ENCODE assay signal across 19 mouse cellular contexts in the genomic region with DNA sequence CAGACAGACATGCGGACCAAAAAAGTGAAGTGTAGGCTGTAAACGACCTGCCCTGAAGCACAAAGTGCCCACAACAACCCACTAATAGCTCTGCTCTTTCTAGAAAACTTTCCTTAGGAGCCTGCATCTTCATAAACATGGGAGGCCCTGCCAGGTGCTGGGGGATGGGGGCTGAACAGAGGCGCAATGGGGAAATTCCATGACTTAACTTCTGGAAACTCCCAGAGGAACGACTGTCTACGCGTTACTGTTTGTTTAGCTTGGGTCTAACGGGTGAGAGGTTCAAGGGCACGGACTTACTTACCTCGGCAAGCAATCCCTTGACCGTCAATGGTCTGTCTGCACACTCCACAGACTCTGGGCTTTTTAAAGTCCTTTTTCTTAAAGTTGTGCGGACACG. TPM values are rescaled to one million over a fixed set of nuclear protein-coding genes. Genes with fewer than 3 reads are reported as not detected.
DNase-seq lines count a peak whose midpoint lies in the region; ATAC-seq lines count a peak whose summit lies in the region.
"Had no signal": no experiment of that assay in that cellular context is flagged by ENCODE, and none has a peak within 500 bp of the region (broad histone marks: within the 10 kb centered on the region; RNA-seq: fewer than 3 reads in every experiment).

No protein-coding gene starts in this region.

- H3K4me2 ChIP-seq in lung, embryonic 15.5 days, result no peak overlapping the region
- no peak overlapping the region for H3K4me2 ChIP-seq in intestine, embryonic 15.5 days (replicated peaks)
- H3K4me2 ChIP-seq: embryonic facial prominence, embryonic 12.5 days had no signal

- no peaks in the 10 kb centered on the region for H3K27me3 ChIP-seq in lung, embryonic 15.5 days
- no peaks in the 10 kb centered on the region for H3K27me3 ChIP-seq in intestine, embryonic 15.5 days (replicated peaks)
- H3K27me3 ChIP-seq: embryonic facial prominence, embryonic 12.5 days had no signal

- 32% methylated on average over 12 of the region's 12 CpGs for WGBS in lung, embryonic 15.5 days
- 23% methylated on average over 12 of the region's 12 CpGs for WGBS in intestine, embryonic 15.5 days

- H3K4me1 ChIP-seq in lung, embryonic 15.5 days, result peaks cover 36% of the 10 kb centered on the region
- peaks cover 24% of the 10 kb centered on the region for H3K4me1 ChIP-seq in intestine, embryonic 15.5 days (replicated peaks)

- H3K4me3 ChIP-seq in lung, embryonic 15.5 days, result no peak overlapping the region
- no peak overlapping the region for H3K4me3 ChIP-seq in intestine, embryonic 15.5 days (replicated peaks)
- H3K4me3 ChIP-seq: embryonic facial prominence, embryonic 12.5 days; gastrocnemius, adult 2 months; hindbrain, embryonic 10.5 days; myocyte had no signal

- no peak overlapping the region for H3K9ac ChIP-seq in lung, embryonic 15.5 days
- H3K9ac ChIP-seq in intestine, embryonic 15.5 days, result no peak overlapping the region
- H3K9ac ChIP-seq: embryonic facial prominence, embryonic 12.5 days had no signal

- ATAC-seq in lung, embryonic 15.5 days (ENCODE audit: borderline replicate concordance, extremely low read depth, low FRiP score, low TSS enrichment), result 0 out of 2 replicates have a peak, but pooled peaks have one; percentile 20
- peak; percentile 21 for ATAC-seq in intestine, embryonic 15.5 days
- ATAC-seq: forebrain, embryonic 16.5 days; inflammation-experienced regulatory T-cells, adult 6 months had no signal

- DNase-seq in adrenal gland, postnatal 14 days, result peak; percentile 42
- no peak for DNase-seq in adrenal gland, postnatal 4 days (ENCODE audit: low spot score in 2 of 2)
- no peak for DNase-seq in lung, postnatal 4 days
- DNase-seq in kidney, postnatal 36 days, result peak; percentile 62 to 64
- DNase-seq in gastrocnemius, postnatal 25 days, result no peak
- no peak for DNase-seq in spleen, postnatal 14 days (ENCODE audit: low spot score in 2 of 2)
- DNase-seq: cerebellum, adult 8-10 months; gastrocnemius, adult 2 months; liver; midbrain, embryonic 14.5 days; retina, postnatal 1 day; right cerebral cortex, postnatal 4 days had no signal

- peaks cover 19% of the 10 kb centered on the region; the same call in 1 of the 2 replicates for H3K36me3 ChIP-seq in lung, embryonic 15.5 days
- H3K36me3 ChIP-seq in intestine, embryonic 15.5 days, result peaks cover 5% of the 10 kb centered on the region
- H3K36me3 ChIP-seq: hindbrain, embryonic 10.5 days had no signal

- H3K27ac ChIP-seq in lung, embryonic 15.5 days, result no peak overlapping the region
- 0 out of 2 replicates have a peak overlapping the region, but pooled peaks have one; percentile 9 for H3K27ac ChIP-seq in intestine, embryonic 15.5 days
- H3K27ac ChIP-seq: embryonic facial prominence, embryonic 12.5 days; gastrocnemius, adult 2 months; hindbrain, embryonic 10.5 days had no signal

- H3K9me3 ChIP-seq in lung, embryonic 15.5 days, result no peaks in the 10 kb centered on the region
- H3K9me3 ChIP-seq in intestine, embryonic 15.5 days, result no peaks in the 10 kb centered on the region
- H3K9me3 ChIP-seq: embryonic facial prominence, embryonic 12.5 days; hindbrain, embryonic 10.5 days had no signal

RNA-seq across cellular contexts. Expression of a gene that starts 48.9 kb away (rescaled TPM):
- 36.9 and 38.4 TPM in 2 replicates for total RNA-seq in adrenal gland, postnatal 14 days (2021)
- 10 to 100 TPM; 67.7 to 81.2 TPM for total RNA-seq in adrenal gland, postnatal 4 days (2021)
- polyA plus RNA-seq in lung, embryonic 15.5 days (2015; fragmentation: Nextera tagmentation; extraction: Ambion mirVana), result 48.5 and 55.9 TPM in 2 replicates
- polyA plus RNA-seq in intestine, embryonic 15.5 days (2015; fragmentation: Nextera tagmentation; extraction: Ambion mirVana), result 21.1 and 22.9 TPM in 2 replicates
- 1 to 10 TPM; 6.6 to 7.1 TPM for total RNA-seq in gastrocnemius, postnatal 25 days (2021)

Comparison
In these comparisons a context has a peak if more than half of its experiments do, and no peak if none do; other contexts are left out.
1. DNase-seq: peak in adrenal gland, postnatal 14 days (single experiment) and kidney, postnatal 36 days (2 of 2); none in adrenal gland, postnatal 4 days (0 of 2), lung, postnatal 4 days (0 of 2), gastrocnemius, postnatal 25 days (single experiment) and spleen, postnatal 14 days (0 of 2).